9 mouse cellular contexts compared by ENCODE assay signal in genomic region chr13:34715437-34715838, GRCm38 (mm10). TPM values are rescaled to one million over a fixed set of nuclear protein-coding genes. Genes with fewer than 3 reads are reported as not detected.
DNase-seq lines count a peak whose midpoint lies in the region; ATAC-seq lines count a peak whose summit lies in the region.
"Had no signal": no experiment of that assay in that cellular context is flagged by ENCODE, and none has a peak within 500 bp of the region (broad histone marks: within the 10 kb centered on the region; RNA-seq: fewer than 3 reads in every experiment).

No protein-coding gene starts in this region.

- no peaks in the 10 kb centered on the region for H3K27me3 ChIP-seq in neural tube, embryonic 15.5 days (replicated peaks)
- H3K27me3 ChIP-seq: megakaryocyte, embryonic 14.5 days had no signal

- H3K4me2 ChIP-seq in neural tube, embryonic 15.5 days, result no peak overlapping the region

- H3K9me3 ChIP-seq in neural tube, embryonic 15.5 days (replicated peaks), result no peaks in the 10 kb centered on the region

- WGBS in neural tube, embryonic 15.5 days, result 63% methylated on average over 7 of the region's 7 CpGs

- peaks cover 3% of the 10 kb centered on the region; the same call in 1 of the 2 replicates for H3K4me1 ChIP-seq in neural tube, embryonic 15.5 days

- intact Hi-C loops in left cerebral cortex, postnatal 10 days (cut with DNase I), result no loop called here

- peak; percentile 97 for DNase-seq in 416B (ENCODE audit: low read depth)
- DNase-seq in MEL-GATA-1-ER (ENCODE audit: extremely low read depth, low read depth), result peak; percentile 81
- peak; percentile 28 for DNase-seq in gastrocnemius, postnatal 10 days
- DNase-seq in left cerebral cortex, postnatal 10 days (ENCODE audit: extremely low spot score in 1 of 2, low spot score in 2 of 2), result peak; percentile 33 to 52
- peak; percentile 87 for DNase-seq in telencephalon, adult 2 months (ENCODE audit: low read depth, low spot score)
- DNase-seq in cerebellum, postnatal 10 days, result no peak

- H3K27ac ChIP-seq in neural tube, embryonic 15.5 days (replicated peaks), result no peak overlapping the region

- no peak for ATAC-seq in neural tube, embryonic 15.5 days (ENCODE audit: low FRiP score)

- no peak overlapping the region for H3K4me3 ChIP-seq in neural tube, embryonic 15.5 days (replicated peaks)

- no peaks in the 10 kb centered on the region for H3K36me3 ChIP-seq in neural tube, embryonic 15.5 days

- no peak overlapping the region for H3K9ac ChIP-seq in neural tube, embryonic 15.5 days (replicated peaks)

RNA-seq across cellular contexts. Expression of gene Fam50b, which starts 19.2 kb away (rescaled TPM):
- not detected for total RNA-seq in gastrocnemius, postnatal 10 days (2021)
- not detected for total RNA-seq in left cerebral cortex, postnatal 10 days (2021)
- not detected in 2 replicates for polyA plus RNA-seq in neural tube, embryonic 15.5 days (2015; fragmentation: Nextera tagmentation; extraction: Ambion mirVana)
- polyA plus RNA-seq: embryonic facial prominence, embryonic 11.5 days had no signal

Comparison
In these comparisons a context has a peak if more than half of its experiments do, and no peak if none do; other contexts are left out.
1. DNase-seq: peak in 416B (single experiment), MEL-GATA-1-ER (single experiment), gastrocnemius, postnatal 10 days (single experiment), left cerebral cortex, postnatal 10 days (2 of 2) and telencephalon, adult 2 months (single experiment); none in cerebellum, postnatal 10 days (0 of 2).